Mouse (Mus musculus): ENCODE data around the gene Agxt2.
A peak's percentile ranks its signal among the peaks of the same experiment; 100 is the strongest.

Gene Agxt2

GRCm38 (mm10) chr15:10358039-10358948, at the start of gene Agxt2:
Agxt2 (plus strand) TSS chr15:10358532.
- no peak for DNase-seq (ENCODE audit: low spot score)

GRCm38 (mm10) chr15:10311826-10312225, 46.5 kb upstream of the Agxt2 start:
- DNase-seq (ENCODE audit: low spot score), result no peak

- DNase-seq (ENCODE audit: low spot score), result peak; percentile 54
Measured at GRCm38 (mm10) chr15:10313522-10314455, 44.5 kb upstream of the Agxt2 start.

- no peak for DNase-seq (ENCODE audit: low spot score)
Measured at GRCm38 (mm10) chr15:10325080-10325479, 33.3 kb upstream of the Agxt2 start, which contains the start of gene Gm21973. Gm21973 (plus strand) TSS chr15:10325380.

GRCm38 (mm10) chr15:10330626-10331025, 27.7 kb upstream of the Agxt2 start:
- no peak for DNase-seq (ENCODE audit: low spot score)

- DNase-seq (ENCODE audit: low spot score), result no peak
Measured at GRCm38 (mm10) chr15:10332566-10332965, 25.8 kb upstream of the Agxt2 start.

GRCm38 (mm10) chr15:10338606-10339005, 19.7 kb upstream of the Agxt2 start:
- no peak for DNase-seq (ENCODE audit: low spot score)

GRCm38 (mm10) chr15:10347044-10347443, 11.3 kb upstream of the Agxt2 start:
- no peak for DNase-seq (ENCODE audit: low spot score)

GRCm38 (mm10) chr15:10366331-10366730, 8.0 kb downstream of the Agxt2 start:
- DNase-seq (ENCODE audit: low spot score), result no peak

- DNase-seq (ENCODE audit: low spot score), result no peak
Measured at GRCm38 (mm10) chr15:10375404-10375803, 17.1 kb downstream of the Agxt2 start.

GRCm38 (mm10) chr15:10378338-10378959, 20.1 kb downstream of the Agxt2 start:
- no peak for DNase-seq (ENCODE audit: low spot score)

GRCm38 (mm10) chr15:10379757-10380458, 21.6 kb downstream of the Agxt2 start:
- DNase-seq (ENCODE audit: low spot score), result no peak

GRCm38 (mm10) chr15:10387263-10387662, 28.9 kb downstream of the Agxt2 start:
- DNase-seq (ENCODE audit: low spot score), result no peak

GRCm38 (mm10) chr15:10399795-10400194, 41.5 kb downstream of the Agxt2 start:
- no peak for DNase-seq (ENCODE audit: low spot score)

- DNase-seq (ENCODE audit: low spot score), result no peak
Measured at GRCm38 (mm10) chr15:10400415-10400814, 42.1 kb downstream of the Agxt2 start.

GRCm38 (mm10) chr15:10409842-10410241, 51.5 kb downstream of the Agxt2 start:
- no peak for DNase-seq (ENCODE audit: low spot score)

- DNase-seq (ENCODE audit: low spot score), result no peak
Measured at GRCm38 (mm10) chr15:10410881-10411280, 52.5 kb downstream of the Agxt2 start.

- no peak for DNase-seq (ENCODE audit: low spot score)
Measured at GRCm38 (mm10) chr15:10413656-10414055, 55.3 kb downstream of the Agxt2 start.

- DNase-seq (ENCODE audit: low spot score), result no peak
Measured at GRCm38 (mm10) chr15:10421138-10421784, 62.9 kb downstream of the Agxt2 start.

GRCm38 (mm10) chr15:10421785-10422144, 63.4 kb downstream of the Agxt2 start:
- DNase-seq (ENCODE audit: low spot score), result no peak

- DNase-seq (ENCODE audit: low spot score), result no peak
Measured at GRCm38 (mm10) chr15:10426124-10426523, 67.8 kb downstream of the Agxt2 start.
